Mouse (Mus musculus) liver, embryonic 12.5 days (tissue): Measurements from ENCODE around the gene Gm11146. TPM values are rescaled to one million over a fixed set of nuclear protein-coding genes. Genes with fewer than 3 reads are reported as not detected.

Source experiments
- ATAC-seq: fragments of 200-750 bp; cut with Nextera tagmentation; 2 replicates; pipeline ENCODE4 v1.8.0; 2017; ENCODE audit warnings: moderate number of reproducible peaks, mild to moderate bottlenecking, moderate library complexity
- H3K27ac ChIP-seq: fragments of 300-500 bp; sonication (generic); 2 replicates; pipeline ENCODE4 v1.5.1; 2016; ENCODE audit warnings: mild to moderate bottlenecking
- H3K27me3 ChIP-seq: fragments of 300-500 bp; sonication (generic); replicated peaks from 2 replicates; pipeline ENCODE4 v1.6.1; 2016; ENCODE audit warnings: mild to moderate bottlenecking, moderate library complexity
- H3K36me3 ChIP-seq: fragments of 300-500 bp; sonication (generic); 2 replicates; pipeline ENCODE4 v1.6.1; 2016; ENCODE audit warnings: mild to moderate bottlenecking, moderate library complexity
- H3K4me1 ChIP-seq: fragments of 300-500 bp; sonication (generic); 2 replicates; pipeline ENCODE4 v1.6.1; 2016
- H3K4me2 ChIP-seq: fragments of 300-500 bp; sonication (generic); 2 replicates; pipeline ENCODE4 v1.6.1; 2016; ENCODE audit warnings: mild to moderate bottlenecking, moderate library complexity
- H3K4me3 ChIP-seq: fragments of 300-500 bp; sonication (generic); 2 replicates; pipeline ENCODE4 v1.5.1; 2016; ENCODE audit warnings: mild to moderate bottlenecking, moderate library complexity
- H3K9ac ChIP-seq: fragments of 300-500 bp; sonication (generic); 2 replicates; pipeline ENCODE4 v1.6.1; 2016; ENCODE audit warnings: mild to moderate bottlenecking, moderate library complexity
- H3K9me3 ChIP-seq: fragments of 300-500 bp; sonication (generic); replicated peaks from 2 replicates; pipeline ENCODE4 v1.6.1; 2016; ENCODE audit warnings: mild to moderate bottlenecking, moderate library complexity
- WGBS: fragments of 180-500 bp; shearing (Covaris S2); methylation state at CpG from one replicate; pipeline ENCODE4 v1.1.7; 2016; ENCODE audit not compliant: insufficient replicate concordance; 5-methylcytosine and 5-hydroxymethylcytosine counted together
- polyA plus RNA-seq: library from polyadenylated mRNA; unstranded; fragments of >200 nt; fragmentation: Nextera tagmentation; extraction: Ambion mirVana; gene quantifications from 2 replicates; pipeline ENCODE4 v1.2.1, GENCODE M21; 2016

Gene Gm11146
- polyA plus RNA-seq, 1 experiment from 2014 or later = not detected

DNA sequence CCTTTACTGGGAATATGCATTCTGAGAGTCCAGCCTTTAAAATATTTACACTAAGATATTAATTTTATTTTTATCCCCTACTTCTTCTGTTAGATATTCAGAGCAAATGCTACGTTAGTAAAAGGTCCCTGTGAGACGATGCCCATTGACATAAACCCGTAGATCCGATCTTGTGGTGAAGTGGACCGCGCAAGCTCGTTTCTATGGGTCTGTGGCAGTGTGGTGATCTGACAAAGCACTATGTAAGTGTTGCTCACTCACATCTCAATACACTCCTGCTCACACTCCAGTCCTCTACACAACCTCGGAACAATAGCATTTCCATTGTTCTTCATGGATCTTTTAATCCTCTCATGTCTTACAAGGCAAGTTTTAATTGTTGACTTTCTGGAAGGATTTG lies 3.1 kb downstream of the Gm11146 start:
- no peak overlapping the region for H3K4me3 ChIP-seq
- WGBS = 82% methylated on average over 8 of the region's 8 CpGs

DNA sequence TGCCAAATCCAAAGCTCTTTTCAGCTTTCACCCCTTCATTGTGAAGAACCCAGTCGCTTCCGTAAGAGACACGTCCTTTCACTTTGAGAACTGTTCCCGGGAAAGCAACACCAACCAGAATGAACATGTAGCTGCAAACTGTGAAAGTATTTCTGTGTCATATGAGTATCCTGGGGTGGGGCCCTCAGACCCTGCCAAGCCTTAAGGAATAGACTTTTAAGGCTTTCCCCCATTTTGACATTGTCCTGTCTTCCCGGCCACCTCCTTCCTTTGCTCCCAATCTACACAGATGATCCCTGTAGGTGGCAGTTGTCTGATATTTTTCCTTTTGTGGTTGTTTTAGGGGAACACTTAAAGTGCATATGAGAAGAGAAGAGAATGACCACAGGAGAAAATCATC lies 5.3 kb downstream of the Gm11146 start:
- Histone ChIP-seq H3K27ac (no peak overlapping the region), H3K9ac (no peak overlapping the region), H3K4me1 (no peaks in the 10 kb centered on the region), H3K27me3 (no peaks in the 10 kb centered on the region), H3K36me3 (no peaks in the 10 kb centered on the region), H3K4me3 (no peak overlapping the region), H3K4me2 (no peak overlapping the region), H3K9me3 (no peaks in the 10 kb centered on the region)
- WGBS = 81% methylated on average over 5 of the region's 5 CpGs
- ATAC-seq = no peak

More for the DNA sequence above, 3.1 kb downstream of the Gm11146 start:
- H3K36me3 ChIP-seq = no peaks in the 10 kb centered on the region
- no peak for ATAC-seq
- no peak overlapping the region for H3K27ac ChIP-seq
- no peak overlapping the region for H3K9ac ChIP-seq
- H3K4me1 ChIP-seq = no peaks in the 10 kb centered on the region
- H3K27me3 ChIP-seq = no peaks in the 10 kb centered on the region
- H3K4me2 ChIP-seq = no peak overlapping the region
- H3K9me3 ChIP-seq = no peaks in the 10 kb centered on the region

DNA sequence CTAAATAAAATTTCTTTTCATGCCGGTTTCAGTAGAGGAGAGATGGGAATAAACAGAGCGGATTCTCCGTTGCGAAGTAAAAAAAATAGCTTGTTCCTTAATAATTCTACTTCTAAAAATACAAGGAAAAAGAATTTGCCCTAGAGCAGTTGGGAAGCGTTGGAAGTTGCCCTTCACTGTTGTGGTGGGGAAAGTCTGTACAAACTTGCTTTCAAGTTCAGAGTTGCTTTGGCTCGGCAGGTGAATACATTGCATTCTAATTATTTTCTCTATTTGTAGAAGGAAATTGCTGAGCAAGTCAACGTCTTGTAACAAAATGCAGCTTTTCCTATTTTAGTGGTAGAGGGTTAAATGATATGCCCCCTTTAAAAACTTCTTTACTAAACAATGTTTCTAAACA lies 6.2 kb downstream of the Gm11146 start:
- no peak overlapping the region for H3K27ac ChIP-seq
- H3K4me2 ChIP-seq = no peak overlapping the region
- no peak for ATAC-seq
- H3K36me3 ChIP-seq = no peaks in the 10 kb centered on the region
- no peak overlapping the region for H3K4me3 ChIP-seq
- H3K9me3 ChIP-seq = no peaks in the 10 kb centered on the region
- H3K27me3 ChIP-seq = no peaks in the 10 kb centered on the region
- 78% methylated on average over 7 of the region's 7 CpGs for WGBS
- H3K9ac ChIP-seq = no peak overlapping the region
- H3K4me1 ChIP-seq = no peaks in the 10 kb centered on the region

DNA sequence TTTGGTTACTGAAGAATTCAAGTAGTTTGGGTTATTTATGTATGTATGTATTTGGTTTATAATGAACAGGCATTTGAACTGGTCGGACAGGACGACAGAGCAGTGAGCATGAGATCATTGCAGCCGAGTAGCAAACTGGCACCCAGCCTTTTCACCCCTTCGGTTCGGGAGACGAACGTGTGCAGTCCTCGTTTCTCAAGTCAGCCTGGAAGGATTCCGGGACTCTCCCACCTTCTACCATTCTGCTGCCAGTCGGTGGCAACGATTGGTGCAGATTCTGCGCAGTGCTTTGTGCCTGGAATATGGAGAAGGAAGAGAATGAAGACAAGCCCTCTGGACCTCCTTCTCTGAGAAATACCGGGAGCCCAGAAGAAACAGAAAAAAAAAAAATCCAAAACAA lies 7.3 kb downstream of the Gm11146 start:
- no peak for ATAC-seq
- H3K27me3 ChIP-seq = no peaks in the 10 kb centered on the region
- H3K9ac ChIP-seq = no peak overlapping the region
- H3K36me3 ChIP-seq = no peaks in the 10 kb centered on the region
- no peak overlapping the region for H3K4me3 ChIP-seq
- H3K4me1 ChIP-seq = no peaks in the 10 kb centered on the region
- no peak overlapping the region for H3K27ac ChIP-seq
- H3K9me3 ChIP-seq = no peaks in the 10 kb centered on the region
- 68% methylated on average over 13 of the region's 13 CpGs for WGBS
- no peak overlapping the region for H3K4me2 ChIP-seq

DNA sequence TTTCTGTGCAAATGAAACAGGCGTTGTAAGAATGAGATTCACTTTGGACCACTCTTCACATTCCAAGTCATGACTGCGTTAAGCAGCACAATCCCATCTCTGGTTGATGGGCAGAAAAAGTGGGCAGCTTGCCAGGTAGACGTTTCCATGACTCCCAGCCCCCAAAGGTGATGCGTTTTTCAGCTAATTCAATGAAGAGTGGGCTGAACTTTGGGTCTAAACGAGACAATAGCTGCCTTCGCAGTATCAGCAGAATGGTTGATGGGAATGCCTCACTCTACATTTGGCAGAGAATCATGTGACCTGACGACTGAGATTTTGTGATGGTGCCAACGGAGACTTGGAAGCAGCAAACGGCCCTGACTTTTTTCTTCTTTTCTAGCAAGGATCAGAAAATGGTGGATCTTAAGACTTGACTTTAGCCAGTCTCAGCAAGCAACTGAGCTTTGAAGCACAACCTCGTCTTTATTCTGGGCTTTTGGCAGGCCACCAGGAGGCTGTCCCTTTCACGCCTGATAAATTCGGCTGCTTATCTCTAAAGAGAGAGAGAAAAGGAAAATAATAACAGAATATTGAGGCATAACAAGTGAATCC lies 8.0 kb downstream of the Gm11146 start:
- no peaks in the 10 kb centered on the region for H3K27me3 ChIP-seq
- ATAC-seq = no peak
- no peaks in the 10 kb centered on the region for H3K4me1 ChIP-seq
- 54% methylated on average over 12 of the region's 12 CpGs for WGBS
- no peak overlapping the region for H3K27ac ChIP-seq
- H3K9ac ChIP-seq = no peak overlapping the region
- no peak overlapping the region for H3K4me3 ChIP-seq
- H3K9me3 ChIP-seq = no peaks in the 10 kb centered on the region
- no peak overlapping the region for H3K4me2 ChIP-seq
- H3K36me3 ChIP-seq = no peaks in the 10 kb centered on the region

- H3K4me2 ChIP-seq = no peak overlapping the region
- H3K27me3 ChIP-seq = no peaks in the 10 kb centered on the region
- no peaks in the 10 kb centered on the region for H3K9me3 ChIP-seq
- H3K9ac ChIP-seq = no peak overlapping the region
- no peak overlapping the region for H3K27ac ChIP-seq
- no peaks in the 10 kb centered on the region for H3K4me1 ChIP-seq
- ATAC-seq = no peak
- no peaks in the 10 kb centered on the region for H3K36me3 ChIP-seq
- WGBS = 78% methylated on average over 3 of the region's 3 CpGs
- H3K4me3 ChIP-seq = no peak overlapping the region
Observed at GRCm38 (mm10) chr16:77592986-77593385, 8.9 kb downstream of the Gm11146 start.

DNA sequence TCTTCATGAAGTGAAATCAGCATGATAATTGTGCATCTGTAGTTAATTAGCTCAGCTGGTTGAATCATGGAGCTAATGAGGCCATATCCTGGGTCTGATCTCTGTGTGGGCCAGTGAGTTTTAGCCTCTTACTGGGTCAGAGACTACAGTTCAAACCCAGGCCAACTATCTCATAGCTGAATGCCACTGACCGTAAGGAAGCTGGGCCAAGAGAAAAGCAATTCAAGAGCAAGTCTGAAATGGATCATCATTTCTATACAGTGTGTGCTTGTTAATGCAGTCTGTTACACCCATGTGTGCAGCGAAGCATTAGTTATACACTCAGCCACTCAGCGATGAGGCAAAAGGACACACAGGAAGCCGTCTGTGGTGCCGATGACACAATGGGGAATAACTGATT lies 28.9 kb downstream of the Gm11146 start:
- Histone ChIP-seq H3K9me3 (no peaks in the 10 kb centered on the region), H3K4me1 (no peaks in the 10 kb centered on the region), H3K27ac (no peak overlapping the region), H3K27me3 (no peaks in the 10 kb centered on the region), H3K4me2 (no peak overlapping the region), H3K4me3 (no peak overlapping the region), H3K36me3 (no peaks in the 10 kb centered on the region), H3K9ac (no peak overlapping the region)
- ATAC-seq = no peak
- WGBS = 64% methylated on average over 5 of the region's 5 CpGs

GRCm38 (mm10) chr16:77569457-77569856 lies 32.4 kb downstream of the Gm11146 start:
- Histone ChIP-seq H3K4me1 (no peaks in the 10 kb centered on the region), H3K36me3 (no peaks in the 10 kb centered on the region), H3K9me3 (no peaks in the 10 kb centered on the region), H3K4me2 (no peak overlapping the region), H3K27me3 (no peaks in the 10 kb centered on the region), H3K4me3 (no peak overlapping the region), H3K9ac (no peak overlapping the region), H3K27ac (no peak overlapping the region)
- ATAC-seq = no peak
- 77% methylated on average over 8 of the region's 8 CpGs for WGBS

DNA sequence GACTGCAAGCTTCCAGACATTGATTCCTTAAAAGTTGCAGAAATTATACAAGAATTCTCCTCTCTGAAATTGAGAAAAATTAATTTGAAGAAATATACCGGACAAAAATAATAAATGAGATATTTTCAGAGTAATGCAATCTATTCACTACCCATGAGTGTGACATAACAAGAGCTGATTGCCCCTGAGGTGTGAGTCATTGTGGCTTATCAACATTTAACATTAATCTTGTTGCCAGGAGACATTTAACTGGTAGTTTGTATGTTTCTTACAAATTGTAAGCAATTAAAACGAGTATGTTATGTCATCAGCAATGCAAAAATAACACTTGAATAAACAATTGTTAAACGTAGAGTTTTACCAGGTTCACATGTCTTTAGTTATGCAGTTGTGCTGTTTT lies 33.5 kb downstream of the Gm11146 start:
- WGBS = 55% methylated on average over 3 of the region's 3 CpGs
- Histone ChIP-seq H3K9me3 (no peaks in the 10 kb centered on the region), H3K36me3 (no peaks in the 10 kb centered on the region), H3K4me1 (no peaks in the 10 kb centered on the region), H3K27ac (no peak overlapping the region), H3K4me2 (no peak overlapping the region), H3K4me3 (no peak overlapping the region), H3K27me3 (no peaks in the 10 kb centered on the region), H3K9ac (no peak overlapping the region)
- ATAC-seq = no peak

DNA sequence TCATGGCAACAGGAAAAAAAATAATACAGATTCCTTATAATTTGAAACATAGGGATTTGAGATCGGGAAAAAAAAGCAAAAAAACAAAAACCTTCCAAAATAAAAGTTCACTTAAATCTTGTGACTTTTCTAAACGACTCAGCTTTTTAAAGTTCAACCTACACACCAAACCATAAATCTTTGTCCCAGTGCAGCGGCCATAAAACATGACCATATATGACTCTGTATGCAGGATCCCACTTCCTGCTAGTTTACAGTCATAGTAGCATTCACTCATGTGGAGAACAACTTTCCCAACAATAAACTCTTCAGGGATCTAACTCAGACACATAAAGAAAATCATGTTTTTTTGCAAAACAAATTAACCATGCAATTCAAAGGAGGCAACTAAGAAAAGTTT lies 39.0 kb downstream of the Gm11146 start:
- Histone ChIP-seq H3K9ac (no peak overlapping the region), H3K9me3 (no peaks in the 10 kb centered on the region), H3K27ac (no peak overlapping the region), H3K4me2 (no peak overlapping the region), H3K4me1 (no peaks in the 10 kb centered on the region), H3K36me3 (no peaks in the 10 kb centered on the region), H3K4me3 (no peak overlapping the region), H3K27me3 (no peaks in the 10 kb centered on the region)
- ATAC-seq = no peak
- WGBS = 59% methylated on average over 3 of the region's 3 CpGs

DNA sequence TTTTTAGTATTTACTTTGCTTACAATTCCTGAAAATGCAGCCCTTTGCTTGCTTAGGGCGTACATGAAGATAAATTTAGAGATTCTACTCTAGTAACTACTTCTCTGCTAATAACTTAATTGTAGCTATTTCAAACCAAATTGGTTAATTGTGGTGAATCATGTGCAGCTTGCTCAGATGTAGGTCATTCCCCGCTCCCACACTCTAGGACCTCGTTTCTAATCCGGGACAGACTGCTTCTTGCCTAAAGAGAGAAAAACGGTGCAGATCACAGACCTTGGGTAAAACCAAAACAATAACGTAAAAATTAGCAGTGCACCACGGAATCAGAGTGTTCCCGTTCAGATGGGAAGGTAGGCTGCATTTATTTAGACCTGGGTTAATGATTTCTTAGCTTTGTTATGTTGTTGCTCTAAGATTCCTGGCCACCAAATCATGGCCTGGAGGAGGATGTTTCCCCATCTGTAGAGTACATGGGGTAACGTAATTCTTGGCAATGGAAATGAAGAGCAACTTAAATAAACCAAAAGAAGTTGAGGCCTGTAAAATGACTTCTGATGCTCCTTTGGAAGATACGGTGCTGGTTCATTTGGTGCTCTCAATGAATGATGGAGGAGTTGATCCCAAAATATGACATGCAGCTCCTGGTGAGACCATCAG lies 45.3 kb downstream of the Gm11146 start:
- 70% methylated on average over 10 of the region's 10 CpGs for WGBS

DNA sequence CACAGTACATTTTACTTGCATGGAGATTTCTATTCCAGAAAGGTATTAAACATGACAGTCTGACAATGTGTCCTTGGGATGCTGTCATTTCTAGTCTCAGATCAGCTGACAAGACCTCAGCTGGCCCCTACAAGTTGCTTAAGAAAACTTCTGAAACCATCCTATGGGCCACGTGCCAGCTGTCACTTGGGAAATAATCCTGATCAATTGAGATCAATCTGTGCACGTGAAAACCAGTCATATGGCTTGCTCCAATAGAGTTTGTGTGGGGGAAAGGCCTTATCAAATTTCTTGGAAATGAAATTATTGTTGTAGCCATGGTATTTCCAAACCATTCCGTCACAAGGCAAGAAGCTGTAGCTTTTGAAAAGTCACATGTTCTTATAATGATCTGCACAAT lies 50.8 kb downstream of the Gm11146 start:
- no peak overlapping the region for H3K4me3 ChIP-seq
- H3K27me3 ChIP-seq = no peaks in the 10 kb centered on the region
- ATAC-seq = no peak
- H3K27ac ChIP-seq = no peak overlapping the region
- WGBS = 63% methylated on average over 3 of the region's 3 CpGs
- no peaks in the 10 kb centered on the region for H3K4me1 ChIP-seq
- H3K36me3 ChIP-seq = no peaks in the 10 kb centered on the region
- no peak overlapping the region for H3K4me2 ChIP-seq
- no peak overlapping the region for H3K9ac ChIP-seq
- no peaks in the 10 kb centered on the region for H3K9me3 ChIP-seq

More for the DNA sequence above, 45.3 kb downstream of the Gm11146 start:
- no peaks in the 10 kb centered on the region for H3K4me1 ChIP-seq
- H3K9me3 ChIP-seq = no peaks in the 10 kb centered on the region
- H3K27me3 ChIP-seq = no peaks in the 10 kb centered on the region
- no peak overlapping the region for H3K9ac ChIP-seq
- H3K27ac ChIP-seq = no peak overlapping the region
- H3K4me2 ChIP-seq = no peak overlapping the region
- H3K4me3 ChIP-seq = no peak overlapping the region
- H3K36me3 ChIP-seq = no peaks in the 10 kb centered on the region
- no peak for ATAC-seq
